Mouse (Mus musculus): ENCODE data around the gene Magea4.

The Magea4 gene

DNA sequence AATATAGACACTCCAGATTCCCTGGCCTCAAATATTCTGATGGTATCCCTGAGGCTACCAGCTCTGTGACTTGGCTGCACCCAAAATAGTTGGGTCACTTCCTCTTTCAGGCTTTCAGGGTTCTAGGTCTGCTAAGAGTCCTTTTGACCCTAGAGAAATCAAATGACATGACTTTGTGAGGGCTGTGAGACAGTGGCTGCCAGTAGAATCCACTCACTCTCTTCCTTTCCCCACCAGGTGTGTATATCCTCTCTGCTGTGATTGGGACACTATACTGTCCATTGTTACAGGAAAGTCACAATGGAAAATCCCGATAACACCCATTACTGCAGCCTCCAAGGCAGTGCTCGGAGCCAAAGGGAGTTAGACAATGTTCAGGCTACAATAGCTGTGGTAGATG lies at the start of gene Magea4:
TSS of gene Magea4 (plus strand) at position 301 of the 400 bp plus-strand sequence.
- no peak for DNase-seq (ENCODE audit: low spot score)

DNA sequence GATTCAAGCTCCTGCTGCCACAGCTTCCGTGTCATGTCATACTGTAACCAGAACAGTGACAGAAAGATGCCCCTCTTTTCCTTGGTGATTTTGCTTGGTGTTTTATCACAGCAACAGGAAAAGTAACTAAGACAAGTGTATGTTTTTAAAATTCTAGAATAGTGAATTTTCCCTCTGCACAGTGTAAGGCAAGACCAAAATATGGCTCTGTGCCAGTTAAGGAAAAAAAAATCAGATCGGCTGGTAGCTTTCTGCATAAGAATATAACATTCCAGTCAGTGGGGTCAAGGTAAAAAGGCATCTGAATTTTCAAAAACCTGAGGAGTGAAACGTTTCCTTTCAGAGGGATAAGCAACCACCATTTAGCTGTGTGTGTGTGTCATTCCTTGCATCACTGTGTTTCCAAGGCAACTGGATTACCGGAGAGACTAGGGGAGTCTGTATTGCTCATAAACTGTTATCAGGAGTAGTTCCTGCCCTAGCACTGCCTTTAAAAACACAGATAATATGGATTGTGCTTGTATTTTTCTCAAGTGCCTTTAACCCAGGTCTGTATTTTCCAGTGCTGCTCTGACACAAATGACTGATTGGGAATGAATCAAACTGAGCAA lies 18.8 kb upstream of the Magea4 start:
- no peak for DNase-seq (ENCODE audit: low spot score)

DNA sequence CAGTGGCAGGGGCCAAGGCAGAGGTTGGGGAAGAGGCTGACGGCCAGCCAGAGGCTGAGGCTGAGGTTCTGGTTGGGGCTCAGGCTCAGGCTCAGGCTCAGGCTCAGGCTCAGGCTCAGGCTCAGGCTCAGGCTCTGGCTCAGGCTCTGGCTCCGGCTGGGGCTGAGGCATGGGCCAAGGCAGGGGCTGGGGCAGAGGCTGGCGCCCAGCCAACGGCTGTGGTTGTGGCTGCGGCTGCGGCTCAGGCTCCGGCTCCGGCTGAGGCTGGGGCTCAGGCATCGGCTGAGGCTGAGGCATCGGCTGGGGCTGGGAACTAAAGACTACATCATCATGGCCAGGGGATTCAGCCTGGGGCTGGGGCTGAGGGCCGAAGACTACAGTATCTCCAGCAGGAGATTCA lies 48.8 kb downstream of the Magea4 start:
- no peak for DNase-seq (ENCODE audit: low spot score)
